Mouse (Mus musculus) limb, embryonic 11.5 days (tissue): ENCODE results near the gene Eps8l3. TPM values are rescaled to one million over a fixed set of nuclear protein-coding genes. Genes with fewer than 3 reads are reported as not detected.

Experiments used
- ATAC-seq: fragments of 200-750 bp; cut with Nextera tagmentation; 2 replicates; pipeline ENCODE4 v1.8.0; 2017; ENCODE audit warnings: low read depth; ENCODE audit not compliant: insufficient number of reproducible peaks, low FRiP score, low TSS enrichment
- DNase-seq: peaks from one replicate; pipeline ENCODE4 v3.0.0-alpha.2; 2015; ENCODE audit warnings: low spot score
- H3K27ac ChIP-seq: fragments of 300-500 bp; sonication (generic); replicated peaks from 2 replicates; pipeline ENCODE4 v1.5.1; 2014; ENCODE audit warnings: low read depth, mild to moderate bottlenecking, low read length
- H3K27me3 ChIP-seq: fragments of 300-500 bp; sonication (generic); 2 replicates; pipeline ENCODE4 v1.6.1; 2014; ENCODE audit warnings: mild to moderate bottlenecking, low read length, mixed read lengths; ENCODE audit not compliant: control insufficient read depth, insufficient read depth
- H3K36me3 ChIP-seq: fragments of 300-500 bp; sonication (generic); 2 replicates; pipeline ENCODE4 v1.6.1; 2014; ENCODE audit warnings: mild to moderate bottlenecking, low read length, moderate library complexity, mixed read lengths; ENCODE audit not compliant: control insufficient read depth, insufficient read depth
- H3K4me1 ChIP-seq: fragments of 300-500 bp; sonication (generic); 2 replicates; pipeline ENCODE4 v1.6.1; 2014; ENCODE audit warnings: low read length, mixed read lengths; ENCODE audit not compliant: control insufficient read depth, insufficient read depth
- H3K4me2 ChIP-seq: fragments of 300-500 bp; sonication (generic); 2 replicates; pipeline ENCODE4 v1.6.1; 2014; ENCODE audit warnings: low read depth, mild to moderate bottlenecking, moderate library complexity; ENCODE audit not compliant: severe bottlenecking
- H3K4me3 ChIP-seq: fragments of 300-500 bp; sonication (generic); 2 replicates; pipeline ENCODE4 v1.5.1; 2014; ENCODE audit warnings: low read depth, low read length
- H3K9ac ChIP-seq: fragments of 300-500 bp; sonication (generic); 2 replicates; pipeline ENCODE4 v1.6.1; 2014; ENCODE audit warnings: mild to moderate bottlenecking, low read length
- H3K9me3 ChIP-seq: fragments of 300-500 bp; sonication (generic); 2 replicates; pipeline ENCODE4 v1.6.1; 2016; ENCODE audit warnings: low read length; ENCODE audit not compliant: control insufficient read depth
- WGBS: fragments of 180-500 bp; shearing (Covaris S2); extraction: QIAGEN DNeasy Blood & Tissue Kit; methylation state at CpG from one replicate; pipeline ENCODE4 v1.1.7; 2014; 5-methylcytosine and 5-hydroxymethylcytosine counted together
- polyA plus RNA-seq: library from polyadenylated mRNA; unstranded; fragments of >200 nt; fragmentation: Nextera tagmentation; extraction: Ambion mirVana; gene quantifications from 2 replicates; pipeline ENCODE4 v1.2.1, GENCODE M21; 2014

The Eps8l3 gene
- polyA plus RNA-seq, 1 experiment from 2014 or later, result not detected

DNA sequence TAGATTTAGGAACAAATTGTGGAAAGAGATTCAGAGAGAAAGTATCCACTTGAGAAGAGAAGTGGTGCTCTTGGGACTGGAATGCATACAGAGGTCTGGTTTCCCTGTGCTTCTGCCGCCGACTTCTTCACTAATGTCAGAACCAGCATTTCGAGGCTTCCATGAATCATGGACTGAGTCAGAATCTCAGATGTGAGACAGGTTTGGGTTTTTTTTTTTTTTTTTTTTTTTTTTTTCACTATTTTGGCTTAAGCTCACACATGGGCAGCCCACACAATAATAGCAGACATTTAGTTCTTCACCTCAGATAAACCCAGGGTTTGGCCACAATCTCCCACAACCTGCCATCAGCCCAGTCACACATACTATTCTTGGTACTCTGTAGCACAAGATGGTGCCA lies 58.2 kb downstream of the Eps8l3 start:
- no peak overlapping the region for H3K4me2 ChIP-seq
- H3K4me1 ChIP-seq, result 0 out of 2 replicates have a peak, but pooled peaks cover 2% of the 10 kb centered on the region
- no peak for ATAC-seq
- H3K27ac ChIP-seq, result no peak overlapping the region
- no peak for DNase-seq
- H3K9me3 ChIP-seq, result no peaks in the 10 kb centered on the region
- no peak overlapping the region for H3K9ac ChIP-seq
- WGBS, result 88% methylated on average over 3 of the region's 3 CpGs
- no peak overlapping the region for H3K4me3 ChIP-seq
- no peaks in the 10 kb centered on the region for H3K36me3 ChIP-seq
- no peaks in the 10 kb centered on the region for H3K27me3 ChIP-seq

- ATAC-seq, result no peak
- no peaks in the 10 kb centered on the region for H3K27me3 ChIP-seq
- H3K27ac ChIP-seq, result no peak overlapping the region
- no peak overlapping the region for H3K4me2 ChIP-seq
- no peak for DNase-seq
- 0 out of 2 replicates have a peak, but pooled peaks cover 2% of the 10 kb centered on the region for H3K4me1 ChIP-seq
- WGBS, result 68% methylated on average over 3 of the region's 3 CpGs
- no peaks in the 10 kb centered on the region for H3K36me3 ChIP-seq
- no peaks in the 10 kb centered on the region for H3K9me3 ChIP-seq
- H3K4me3 ChIP-seq, result no peak overlapping the region
- H3K9ac ChIP-seq, result no peak overlapping the region
Measured at GRCm38 (mm10) chr3:107935888-107936287, 58.9 kb downstream of the Eps8l3 start.

DNA sequence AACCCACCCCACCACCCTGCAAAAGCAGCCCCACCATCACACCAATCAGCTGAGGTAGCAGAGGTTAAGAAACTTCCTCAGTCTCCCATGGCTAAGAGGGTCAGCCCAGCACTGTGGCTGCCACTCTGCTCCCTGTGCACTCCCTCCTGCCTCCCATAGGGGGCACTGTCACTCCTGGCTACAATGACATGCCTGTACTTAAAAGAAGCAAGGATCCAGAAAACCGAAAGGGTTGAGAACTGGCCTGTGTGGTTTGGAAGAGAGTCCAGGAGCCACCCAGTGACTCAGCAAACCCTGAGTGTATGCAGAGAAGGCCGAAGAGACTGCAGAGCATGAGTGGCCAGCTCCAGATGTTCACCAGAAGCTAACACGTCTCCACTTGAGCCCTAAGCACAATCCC lies 62.4 kb downstream of the Eps8l3 start:
- Histone ChIP-seq H3K27ac (no peak overlapping the region), H3K4me3 (no peak overlapping the region), H3K9ac (no peak overlapping the region), H3K9me3 (no peaks in the 10 kb centered on the region), H3K27me3 (no peaks in the 10 kb centered on the region), H3K4me2 (no peak overlapping the region), H3K4me1 (no peaks in the 10 kb centered on the region), H3K36me3 (no peaks in the 10 kb centered on the region)
- WGBS, result 42% methylated on average over 3 of the region's 3 CpGs
- DNase-seq (peak; percentile 76), ATAC-seq (no peak)

DNA sequence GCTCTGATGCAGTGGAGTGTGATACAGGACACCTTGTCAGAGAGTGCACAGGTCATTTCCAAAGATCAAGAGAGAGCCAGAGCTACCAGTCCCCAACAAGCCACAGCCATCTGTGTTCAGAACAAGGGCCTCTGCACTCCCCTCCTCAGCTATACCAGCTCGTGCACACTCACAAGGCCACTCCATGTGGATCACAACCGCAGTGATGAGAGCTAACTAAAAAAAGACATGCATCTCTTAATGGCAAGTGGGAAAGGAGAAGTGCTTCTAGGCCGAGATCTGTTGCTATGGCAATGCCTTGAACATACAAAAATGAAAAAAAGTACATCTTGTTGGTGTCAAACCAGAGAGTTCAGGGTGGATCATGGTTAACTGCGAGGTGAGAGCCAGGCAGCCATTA lies 62.8 kb downstream of the Eps8l3 start:
- H3K36me3 ChIP-seq, result no peaks in the 10 kb centered on the region
- no peak for ATAC-seq
- H3K27ac ChIP-seq, result no peak overlapping the region
- no peak overlapping the region for H3K4me3 ChIP-seq
- 86% methylated on average over 4 of the region's 4 CpGs for WGBS
- H3K4me1 ChIP-seq, result no peaks in the 10 kb centered on the region
- DNase-seq, result no peak
- H3K27me3 ChIP-seq, result no peaks in the 10 kb centered on the region
- no peaks in the 10 kb centered on the region for H3K9me3 ChIP-seq
- no peak overlapping the region for H3K4me2 ChIP-seq
- no peak overlapping the region for H3K9ac ChIP-seq

DNA sequence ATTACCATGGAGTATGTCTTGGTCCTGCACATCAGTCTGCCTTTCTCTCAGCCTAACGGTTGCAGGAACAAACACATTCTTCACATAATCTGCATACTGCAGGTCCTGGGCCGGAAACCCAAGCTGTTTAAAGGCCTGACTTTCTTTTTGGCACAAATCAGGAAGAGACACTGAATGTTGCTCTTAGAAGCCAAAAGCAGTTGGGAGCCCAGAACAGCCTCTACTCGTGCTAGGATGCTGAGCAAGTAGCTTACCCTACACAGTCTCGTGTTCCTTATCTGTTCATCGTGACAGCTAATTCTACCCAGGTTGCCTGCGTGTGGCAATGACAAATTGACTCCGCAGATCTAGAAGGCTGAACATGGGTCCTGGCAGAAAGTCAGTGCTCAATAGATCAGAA lies 63.5 kb downstream of the Eps8l3 start:
- H3K4me2 ChIP-seq, result no peak overlapping the region
- no peak overlapping the region for H3K27ac ChIP-seq
- no peaks in the 10 kb centered on the region for H3K9me3 ChIP-seq
- ATAC-seq (no peak), DNase-seq (no peak)
- H3K36me3 ChIP-seq, result no peaks in the 10 kb centered on the region
- H3K4me1 ChIP-seq, result no peaks in the 10 kb centered on the region
- H3K9ac ChIP-seq, result no peak overlapping the region
- 74% methylated on average over 7 of the region's 7 CpGs for WGBS
- no peak overlapping the region for H3K4me3 ChIP-seq
- no peaks in the 10 kb centered on the region for H3K27me3 ChIP-seq

GRCm38 (mm10) chr3:107941261-107941660 lies 64.2 kb downstream of the Eps8l3 start:
- no peak for ATAC-seq
- Histone ChIP-seq H3K9ac (no peak overlapping the region), H3K36me3 (no peaks in the 10 kb centered on the region), H3K4me1 (no peaks in the 10 kb centered on the region), H3K27ac (no peak overlapping the region), H3K9me3 (no peaks in the 10 kb centered on the region), H3K4me3 (no peak overlapping the region), H3K27me3 (no peaks in the 10 kb centered on the region), H3K4me2 (no peak overlapping the region)
- DNase-seq, result no peak
- WGBS, result 82% methylated on average over 4 of the region's 4 CpGs

Other genes with a start within 250 kb of the Eps8l3 start
- not detected in 2 replicates for gene Gm10961, start 245.9 kb upstream of the Eps8l3 start, polyA plus RNA-seq
- 76.1 and 78.4 TPM in 2 replicates for gene Strip1, start 245.5 kb upstream of the Eps8l3 start, polyA plus RNA-seq
- gene Ahcyl1, start 180.7 kb upstream of the Eps8l3 start, polyA plus RNA-seq, result 102 and 119 TPM in 2 replicates
- 4.5 and 4.7 TPM in 2 replicates for gene Csf1, start 116.8 kb upstream of the Eps8l3 start, polyA plus RNA-seq
- 211 and 220 TPM in 2 replicates for gene Gstm5, start 18.6 kb downstream of the Eps8l3 start, polyA plus RNA-seq
- gene Gstm7, start 54.6 kb downstream of the Eps8l3 start, polyA plus RNA-seq, result 37.1 and 37.2 TPM in 2 replicates
- 4.9 and 5.6 TPM in 2 replicates for gene Gstm6, start 66.5 kb downstream of the Eps8l3 start, polyA plus RNA-seq
- gene Gstm3, start 92.1 kb downstream of the Eps8l3 start, polyA plus RNA-seq, result not detected in 2 replicates
- gene Gstm2, start 109.2 kb downstream of the Eps8l3 start, polyA plus RNA-seq, result 30.1 and 32.1 TPM in 2 replicates
- 32.8 and 33.9 TPM in 2 replicates for gene Gstm1, start 140.7 kb downstream of the Eps8l3 start, polyA plus RNA-seq
- gene Gstm4, start 167.7 kb downstream of the Eps8l3 start, polyA plus RNA-seq, result 13.2 and 15.1 TPM in 2 replicates
- gene Ampd2, start 209.4 kb downstream of the Eps8l3 start, polyA plus RNA-seq, result 37.0 and 38.0 TPM in 2 replicates
- gene Gnat2, start 215.6 kb downstream of the Eps8l3 start, polyA plus RNA-seq, result 1.6 and 1.8 TPM in 2 replicates